Mouse (Mus musculus) thymus, postnatal 14 days (tissue): ENCODE measurements at regions not wholly inside any gene's neighbourhood (a gene's known extent, or its start where the extent isn't known, plus 50 kb on each side); places are given as distances from the start of the nearest gene placed in this dataset.

Experiments
- DNase-seq: peaks from one replicate; pipeline ENCODE4 v3.0.0; 2021

- DNase-seq: no peak
These were observed 272.1 kb upstream of the Adgrl2 start for GRCm38 (mm10) chr3:149262332-149262970.

- no peak for DNase-seq
These were observed 271.4 kb upstream of the Adgrl2 start for GRCm38 (mm10) chr3:149261764-149262163.

- no peak for DNase-seq
These were observed 268.5 kb upstream of the Adgrl2 start for GRCm38 (mm10) chr3:149258826-149259225.

GRCm38 (mm10) chr3:149256891-149257290, 266.5 kb upstream of the Adgrl2 start:
- DNase-seq: no peak

- no peak for DNase-seq
These were observed 262.7 kb upstream of the Adgrl2 start for GRCm38 (mm10) chr3:149253080-149253479.

- DNase-seq: no peak
These were observed 261.8 kb upstream of the Adgrl2 start for GRCm38 (mm10) chr3:149252144-149252543.

- no peak for DNase-seq
These were observed 257.3 kb upstream of the Adgrl2 start for GRCm38 (mm10) chr3:149247626-149247987.

GRCm38 (mm10) chr3:149246935-149247625, 256.7 kb upstream of the Adgrl2 start:
- DNase-seq: no peak

GRCm38 (mm10) chr3:149239664-149240063, 249.3 kb upstream of the Adgrl2 start:
- no peak for DNase-seq

GRCm38 (mm10) chr3:149238076-149238475, 247.7 kb upstream of the Adgrl2 start:
- no peak for DNase-seq

- DNase-seq: no peak
These were observed 244.8 kb upstream of the Adgrl2 start for GRCm38 (mm10) chr3:149235183-149235582.

GRCm38 (mm10) chr3:149233691-149234131, 243.4 kb upstream of the Adgrl2 start:
- DNase-seq: no peak

GRCm38 (mm10) chr3:149233191-149233641, 242.9 kb upstream of the Adgrl2 start:
- DNase-seq: no peak

- DNase-seq: no peak
These were observed 241.0 kb upstream of the Adgrl2 start for GRCm38 (mm10) chr3:149231346-149231745.

GRCm38 (mm10) chr3:149227556-149227955, 237.2 kb upstream of the Adgrl2 start:
- DNase-seq: no peak

GRCm38 (mm10) chr3:149226723-149227122, 236.4 kb upstream of the Adgrl2 start:
- DNase-seq: no peak

GRCm38 (mm10) chr3:149225684-149226083, 235.3 kb upstream of the Adgrl2 start:
- DNase-seq: no peak

GRCm38 (mm10) chr3:149224271-149224670, 233.9 kb upstream of the Adgrl2 start:
- no peak for DNase-seq

- no peak for DNase-seq
These were observed 233.4 kb upstream of the Adgrl2 start for GRCm38 (mm10) chr3:149223776-149224175.

- no peak for DNase-seq
These were observed 230.6 kb upstream of the Adgrl2 start for GRCm38 (mm10) chr3:149220958-149221357.

GRCm38 (mm10) chr3:149220304-149220951, 230.1 kb upstream of the Adgrl2 start:
- no peak for DNase-seq

- no peak for DNase-seq
These were observed 229.3 kb upstream of the Adgrl2 start for GRCm38 (mm10) chr3:149219381-149220303.
